Mouse (Mus musculus) CH12.LX (cell line): Measurements from ENCODE around the gene Phpt1. TPM values are rescaled to one million over a fixed set of nuclear protein-coding genes. Genes with fewer than 3 reads are reported as not detected.

Experiments used
- DNase-seq: peaks from one replicate; pipeline ENCODE4 v3.0.0-alpha.2; 2013; ENCODE audit errors: extremely low read depth
- H3K27ac ChIP-seq: 2 replicates; pipeline ENCODE4 v1.5.1; 2012; ENCODE audit warnings: low read depth, mild to moderate bottlenecking, control low read depth, moderate library complexity; ENCODE audit not compliant: insufficient read depth
- H3K27me3 ChIP-seq: replicated peaks from 2 replicates; pipeline ENCODE3; 2012; ENCODE audit warnings: inconsistent platforms
- H3K36me3 ChIP-seq, 2 experiments: replicated peaks in 1 of 2; 2 replicates each; pipeline versions ENCODE3 to v1.6.1; 2012; ENCODE audit warnings: inconsistent platforms in 1 of 2, low read length in 1 of 2, mild to moderate bottlenecking in 1 of 2, mixed read lengths in 1 of 2, moderate library complexity in 1 of 2; ENCODE audit not compliant: control insufficient read depth in 1 of 2, insufficient read depth in 1 of 2
- H3K4me1 ChIP-seq, 2 experiments: 2 replicates each; pipeline ENCODE4 v1.6.1; 2012; ENCODE audit warnings: inconsistent platforms in 1 of 2, moderate library complexity in 1 of 2; ENCODE audit not compliant: insufficient read depth in 2 of 2, control insufficient read depth in 1 of 2
- H3K4me2 ChIP-seq: 2 replicates; pipeline ENCODE4 v1.6.1; 2012; ENCODE audit warnings: low read depth, mild to moderate bottlenecking, control low read depth; ENCODE audit not compliant: poor library complexity, insufficient read depth, severe bottlenecking
- H3K4me3 ChIP-seq, 3 experiments: fragments of 150-350 bp in 1 of 3; sonication (generic) in 1 of 3; replicated peaks in 1 of 3; 2 replicates each; pipeline versions ENCODE3 to v1.5.1; 2011 to 2012; ENCODE audit warnings: low read depth in 2 of 3, low read length in 2 of 3, mild to moderate bottlenecking in 2 of 3, moderate library complexity in 2 of 3, control low read depth in 1 of 3, improper control_type of control experiment in 1 of 3, inconsistent platforms in 1 of 3, mixed read lengths in 1 of 3; ENCODE audit not compliant: poor library complexity in 1 of 3
- H3K79me2 ChIP-seq: replicated peaks from 2 replicates; pipeline ENCODE4 v1.6.1; 2012; ENCODE audit warnings: mild to moderate bottlenecking, moderate library complexity; ENCODE audit not compliant: control insufficient read depth, poor library complexity, insufficient read depth, severe bottlenecking; ENCODE audit errors: extremely low read depth
- H3K9ac ChIP-seq: 2 replicates; pipeline ENCODE4 v1.6.1; 2012; ENCODE audit warnings: low read depth, mild to moderate bottlenecking, control low read depth, moderate library complexity; ENCODE audit not compliant: insufficient read depth
- H3K9me3 ChIP-seq: replicated peaks from 2 replicates; pipeline ENCODE3; 2012; ENCODE audit warnings: low read length, inconsistent platforms, mixed read lengths
- CHD1 ChIP-seq: IDR thresholded peaks from 2 replicates; pipeline ENCODE4 v1.6.1; 2012; ENCODE audit warnings: low read depth, low read length, improper control_type of control experiment, inconsistent platforms
- CHD2 ChIP-seq: IDR thresholded peaks from 2 replicates; pipeline ENCODE4 v1.6.1; 2011; ENCODE audit warnings: low read length, improper control_type of control experiment
- CTCF ChIP-seq, 2 experiments: IDR thresholded peaks in 1 of 2; conservative IDR thresholded peaks in 1 of 2; 2 replicates each; pipeline ENCODE4 v1.5.1; 2011 to 2012; ENCODE audit warnings: low read depth in 2 of 2, low read length in 2 of 2, improper control_type of control experiment in 1 of 2, inconsistent platforms in 1 of 2, mild to moderate bottlenecking in 1 of 2, moderate library complexity in 1 of 2
- E2F4 ChIP-seq: IDR thresholded peaks from 2 replicates; pipeline ENCODE4 v1.6.1; 2011; ENCODE audit warnings: low read depth, low read length, improper control_type of control experiment; ENCODE audit not compliant: insufficient replicate concordance
- EP300 ChIP-seq: IDR thresholded peaks from 2 replicates; pipeline ENCODE4 v1.6.1; 2011; ENCODE audit warnings: low read length, improper control_type of control experiment
- ETS1 ChIP-seq: conservative IDR thresholded peaks from 2 replicates; pipeline ENCODE4 v1.6.1; 2012; ENCODE audit warnings: low read depth, mild to moderate bottlenecking, inconsistent platforms, low read length, improper control_type of control experiment, moderate library complexity
- HCFC1 ChIP-seq: IDR thresholded peaks from 2 replicates; pipeline ENCODE4 v1.6.1; 2012; ENCODE audit warnings: low read depth, mild to moderate bottlenecking, inconsistent platforms, low read length, improper control_type of control experiment
- IRF4 ChIP-seq: IDR thresholded peaks from 2 replicates; pipeline ENCODE4 v1.6.1; 2014; ENCODE audit warnings: low read depth, mild to moderate bottlenecking, inconsistent platforms, low read length, improper control_type of control experiment
- JUN ChIP-seq: IDR thresholded peaks from 2 replicates; pipeline ENCODE4 v1.6.1; 2011; ENCODE audit warnings: low read depth, mild to moderate bottlenecking, low read length, improper control_type of control experiment, moderate library complexity; ENCODE audit not compliant: insufficient read depth
- JUND ChIP-seq: conservative IDR thresholded peaks from 2 replicates; pipeline ENCODE4 v1.6.1; 2011; ENCODE audit warnings: low read depth, low read length, improper control_type of control experiment
- KAT2A ChIP-seq: IDR thresholded peaks from 2 replicates; pipeline ENCODE4 v1.6.1; 2012; ENCODE audit warnings: low read length, improper control_type of control experiment, inconsistent platforms; ENCODE audit not compliant: insufficient replicate concordance
- MAZ ChIP-seq: IDR thresholded peaks from 2 replicates; pipeline ENCODE4 v1.6.1; 2012; ENCODE audit warnings: low read depth, mild to moderate bottlenecking, inconsistent platforms, low read length, improper control_type of control experiment, moderate library complexity
- MXI1 ChIP-seq: IDR thresholded peaks from 2 replicates; pipeline ENCODE4 v1.6.1; 2011; ENCODE audit warnings: mild to moderate bottlenecking, low read depth, low read length, improper control_type of control experiment
- MYC ChIP-seq: IDR thresholded peaks from 2 replicates; pipeline ENCODE4 v1.6.1; 2011; ENCODE audit warnings: low read depth, mild to moderate bottlenecking, improper control_type of control experiment, low read length
- NRF1 ChIP-seq: IDR thresholded peaks from 2 replicates; pipeline ENCODE4 v1.6.1; 2014; ENCODE audit warnings: low read depth, mild to moderate bottlenecking, inconsistent platforms, low read length, improper control_type of control experiment, moderate library complexity
- PAX5 ChIP-seq: IDR thresholded peaks from 2 replicates; pipeline ENCODE4 v1.6.1; 2012; ENCODE audit warnings: low read length, inconsistent platforms, mixed read lengths
- POLR2A ChIP-seq: IDR thresholded peaks from 2 replicates; pipeline ENCODE4 v1.6.1; 2011; ENCODE audit warnings: low read depth, mild to moderate bottlenecking, improper control_type of control experiment, low read length
- TBP ChIP-seq: conservative IDR thresholded peaks from 2 replicates; pipeline ENCODE4 v1.6.1; 2011; ENCODE audit warnings: low read depth, low read length, improper control_type of control experiment
- TCF12 ChIP-seq: IDR thresholded peaks from 2 replicates; pipeline ENCODE4 v1.6.1; 2014; ENCODE audit warnings: low read depth, mild to moderate bottlenecking, inconsistent platforms, low read length, improper control_type of control experiment
- USF1 ChIP-seq: IDR thresholded peaks from 2 replicates; pipeline ENCODE4 v1.6.1; 2014; ENCODE audit warnings: low read depth, mild to moderate bottlenecking, inconsistent platforms, low read length, improper control_type of control experiment
- USF2 ChIP-seq: conservative IDR thresholded peaks from 2 replicates; pipeline ENCODE4 v1.6.1; 2011; ENCODE audit warnings: low read depth, low read length, improper control_type of control experiment
- ZKSCAN1 ChIP-seq: IDR thresholded peaks from 2 replicates; pipeline ENCODE4 v1.6.1; 2012; ENCODE audit warnings: low read depth, inconsistent platforms, low read length, improper control_type of control experiment, borderline replicate concordance
- dilution Hi-C: fragments of 300-500 bp; cut with MboI; formaldehyde crosslinking; loops from 2 replicates; pipeline ENCODE4 v1.14.3; 2020; ENCODE audit warnings: low sequenced_read_pairs; ENCODE audit not compliant: extremely low pct_unique_long_range_greater_than_20kb, extremely low pct_ligation_motif_present
- in situ Hi-C: fragments of 300-500 bp; cut with MboI; formaldehyde crosslinking; loops from 3 replicates; pipeline ENCODE4 v1.14.3; 2019; ENCODE audit warnings: low sequenced_read_pairs, low pct_ligation_motif_present, low pct_unique_long_range_greater_than_20kb, mixed read lengths
- polyA plus RNA-seq: library from polyadenylated mRNA; unstranded; fragments of >175 nt; gene quantifications from 2 replicates; pipeline ENCODE4 v1.2.1, GENCODE M21; 2012; ENCODE audit warnings: low read depth; ENCODE audit not compliant: insufficient read length
- total RNA-seq, 2 experiments: library from RNA; depleted of rRNA; stranded (reverse); fragments of 300-350 nt in 1 of 2; fragments of >200 nt in 1 of 2; gene quantifications; 2 replicates each; pipeline ENCODE4 v1.2.3; 2012 to 2014

The Phpt1 gene
- total and polyA plus RNA-seq, 3 experiments: 37.9 to 66.9 (median 46.6) TPM

DNA sequence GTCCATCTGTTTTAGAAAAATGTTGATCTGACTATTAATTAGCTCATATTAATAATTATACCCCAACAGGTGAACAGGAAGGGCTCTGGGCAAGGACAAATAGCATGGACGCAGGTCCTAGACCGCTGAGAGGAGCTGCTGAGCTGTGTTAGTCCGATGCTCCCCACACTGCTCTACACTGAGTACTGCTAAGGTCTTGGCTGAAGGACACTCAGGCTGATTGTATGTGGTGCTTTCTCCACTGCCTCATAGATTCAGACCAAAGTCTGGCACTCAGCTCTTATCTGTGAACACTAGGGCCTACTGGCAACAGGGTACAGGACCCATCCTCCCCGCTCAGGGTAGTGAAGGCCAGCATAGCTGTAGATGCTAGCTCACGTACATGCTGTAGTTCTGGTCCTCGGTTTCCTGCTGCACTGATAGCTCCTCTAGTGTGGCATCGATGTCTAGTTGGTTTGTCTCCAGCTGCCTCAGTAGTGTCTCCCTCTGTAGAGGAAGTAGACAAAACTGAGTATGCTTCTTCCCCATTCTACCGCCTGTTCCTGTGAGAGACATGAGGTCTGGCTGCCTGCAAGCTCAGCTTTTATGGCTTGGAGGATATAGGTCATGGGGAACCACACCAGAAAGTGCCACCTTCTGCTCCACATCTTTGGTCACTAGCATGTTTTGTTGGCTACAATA is 13.3 kb upstream of the Phpt1 start:
- H3K79me2 ChIP-seq: no peaks in the 10 kb centered on the region
- H3K27me3 ChIP-seq: no peaks in the 10 kb centered on the region
- no peak overlapping the region for H3K4me2 ChIP-seq
- H3K4me3 ChIP-seq: no peak overlapping the region
- H3K4me1 ChIP-seq: no peaks in the 10 kb centered on the region
- peaks cover 78 to 98% of the 10 kb centered on the region in 2 experiments for H3K36me3 ChIP-seq
- H3K9ac ChIP-seq: no peak overlapping the region
- DNase-seq: no peak
- TF ChIP-seq EP300: no peak
- TF ChIP-seq CHD1: no peak
- no peak for TF ChIP-seq MYC
- no peak for TF ChIP-seq TCF12
- no peak for TF ChIP-seq NRF1
- no peak for TF ChIP-seq ETS1
- in situ Hi-C loops (no loop called here), dilution Hi-C loops (no loop called here)
- H3K27ac ChIP-seq: no peak overlapping the region
- H3K9me3 ChIP-seq: no peaks in the 10 kb centered on the region

DNA sequence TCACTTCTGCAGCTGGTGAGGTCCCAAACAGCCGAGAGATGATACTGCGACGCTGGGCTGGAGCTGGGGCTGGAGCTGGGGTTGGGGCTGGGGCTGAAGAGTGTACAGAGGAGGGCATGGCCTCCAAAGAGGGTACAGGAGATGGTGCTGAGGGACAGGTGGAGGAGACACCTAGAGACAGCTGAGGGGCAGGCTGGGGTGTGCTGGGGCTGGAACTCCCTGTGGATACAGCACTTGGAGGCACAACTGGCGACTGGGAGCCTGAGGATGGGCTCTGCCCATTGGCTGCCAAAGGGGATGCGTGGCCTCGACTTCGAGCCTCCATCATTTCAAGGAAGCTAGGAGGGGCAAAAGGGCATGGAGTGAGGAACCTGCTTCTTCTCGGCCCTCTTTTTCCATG is 12.3 kb upstream of the Phpt1 start:
- no peak for DNase-seq
- H3K4me3 ChIP-seq: no peak overlapping the region
- H3K9ac ChIP-seq: no peak overlapping the region
- in situ Hi-C loops (no loop called here), dilution Hi-C loops (no loop called here)
- no peak overlapping the region for H3K4me2 ChIP-seq
- H3K27me3 ChIP-seq: no peaks in the 10 kb centered on the region
- no peaks in the 10 kb centered on the region for H3K9me3 ChIP-seq
- peaks cover 75 to 98% of the 10 kb centered on the region in 2 experiments for H3K36me3 ChIP-seq
- peaks cover 0 to 4% of the 10 kb centered on the region in 2 experiments; a peak in 1 of 4 replicates for H3K4me1 ChIP-seq
- no peaks in the 10 kb centered on the region for H3K79me2 ChIP-seq
- no peak overlapping the region for H3K27ac ChIP-seq
- no peak for TF ChIP-seq MAZ
- TF ChIP-seq IRF4: no peak
- no peak for TF ChIP-seq JUND
- TF ChIP-seq JUN: no peak
- TF ChIP-seq TBP: no peak
- no peak for TF ChIP-seq USF1

DNA sequence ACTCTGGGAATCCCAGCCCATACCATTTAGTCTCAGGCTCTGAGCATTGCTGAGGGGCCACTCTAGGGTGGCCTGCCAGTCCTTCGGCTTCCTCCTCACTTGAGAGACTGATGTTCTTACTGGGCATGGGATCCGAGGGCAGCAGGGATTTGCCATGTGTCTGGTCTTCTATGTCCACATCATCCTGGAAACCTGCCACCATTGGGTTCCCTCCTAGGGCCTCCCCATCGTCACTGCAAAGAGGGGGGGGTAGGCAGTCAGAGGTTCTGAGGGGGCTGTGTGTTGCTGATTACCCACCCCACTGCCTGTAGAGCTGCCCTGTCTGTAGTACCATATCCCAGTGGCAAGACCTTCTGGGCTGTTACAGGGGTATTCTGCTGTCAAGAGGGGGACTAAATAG is 10.6 kb upstream of the Phpt1 start:
- dilution Hi-C loops (no loop called here), in situ Hi-C loops (no loop called here)
- TF ChIP-seq MXI1: no peak
- TF ChIP-seq HCFC1: no peak
- TF ChIP-seq CHD1: no peak
- no peak for TF ChIP-seq KAT2A
- no peak for TF ChIP-seq TBP
- no peak for TF ChIP-seq USF2
- TF ChIP-seq CHD2: no peak
- no peak for TF ChIP-seq ZKSCAN1
- no peak for TF ChIP-seq POLR2A
- TF ChIP-seq ETS1: no peak
- no peak for TF ChIP-seq E2F4
- TF ChIP-seq CTCF (conservative IDR thresholded peaks at IDR 0.05 in 1 of 2, IDR thresholded peaks at IDR 0.05 in 1 of 2; ENCODE audit: low read depth in 2 of 2, low read length in 2 of 2): no peak
- TF ChIP-seq PAX5: no peak
- H3K36me3 ChIP-seq: peaks cover 61 to 84% of the 10 kb centered on the region in 2 experiments
- H3K27me3 ChIP-seq: no peaks in the 10 kb centered on the region
- H3K27ac ChIP-seq: no peak overlapping the region
- no peak overlapping the region for H3K9ac ChIP-seq
- H3K9me3 ChIP-seq: no peaks in the 10 kb centered on the region
- no peak for DNase-seq
- no peaks in the 10 kb centered on the region for H3K79me2 ChIP-seq
- H3K4me2 ChIP-seq: no peak overlapping the region
- no peak overlapping the region for H3K4me3 ChIP-seq
- H3K4me1 ChIP-seq: peaks cover 3 to 19% of the 10 kb centered on the region in 2 experiments; a peak in 3 of 4 replicates
